Mouse (Mus musculus) hindbrain, embryonic 13.5 days (tissue): ENCODE data around the gene Gm44805. TPM values are rescaled to one million over a fixed set of nuclear protein-coding genes. Genes with fewer than 3 reads are reported as not detected.

Experiments
- ATAC-seq: fragments of 200-750 bp; cut with Nextera tagmentation; 2 replicates; pipeline ENCODE4 v1.8.0; 2017; ENCODE audit warnings: moderate TSS enrichment; ENCODE audit not compliant: low FRiP score
- H3K27ac ChIP-seq: fragments of 300-500 bp; sonication (generic); 2 replicates; pipeline ENCODE4 v1.5.1; 2015; ENCODE audit warnings: inconsistent platforms, mild to moderate bottlenecking, moderate library complexity
- H3K27me3 ChIP-seq: fragments of 300-500 bp; sonication (generic); 2 replicates; pipeline ENCODE4 v1.6.1; 2015; ENCODE audit warnings: mild to moderate bottlenecking, inconsistent platforms
- H3K36me3 ChIP-seq: fragments of 300-500 bp; sonication (generic); 2 replicates; pipeline ENCODE4 v1.6.1; 2015; ENCODE audit warnings: mild to moderate bottlenecking, inconsistent platforms
- H3K4me1 ChIP-seq: fragments of 300-500 bp; sonication (generic); replicated peaks from 2 replicates; pipeline ENCODE4 v1.6.1; 2015; ENCODE audit warnings: inconsistent platforms
- H3K4me2 ChIP-seq: fragments of 300-500 bp; sonication (generic); 2 replicates; pipeline ENCODE4 v1.6.1; 2015; ENCODE audit warnings: inconsistent platforms, mild to moderate bottlenecking, moderate library complexity
- H3K4me3 ChIP-seq: fragments of 300-500 bp; sonication (generic); 2 replicates; pipeline ENCODE4 v1.5.1; 2015; ENCODE audit warnings: mild to moderate bottlenecking, inconsistent platforms
- H3K9ac ChIP-seq: fragments of 300-500 bp; sonication (generic); 2 replicates; pipeline ENCODE4 v1.6.1; 2015; ENCODE audit warnings: mild to moderate bottlenecking, inconsistent platforms
- H3K9me3 ChIP-seq: fragments of 300-500 bp; sonication (generic); 2 replicates; pipeline ENCODE4 v1.6.1; 2016; ENCODE audit warnings: inconsistent platforms
- WGBS: fragments of 180-500 bp; shearing (Covaris S2); methylation state at CpG from one replicate; pipeline ENCODE4 v1.1.7; 2015; 5-methylcytosine and 5-hydroxymethylcytosine counted together
- polyA plus RNA-seq: library from polyadenylated mRNA; unstranded; fragments of >200 nt; fragmentation: Nextera tagmentation; extraction: Ambion mirVana; gene quantifications from 2 replicates; pipeline ENCODE4 v1.2.1, GENCODE M21; 2015

The Gm44805 gene
- polyA plus RNA-seq, 1 experiment from 2014 or later = not detected

DNA sequence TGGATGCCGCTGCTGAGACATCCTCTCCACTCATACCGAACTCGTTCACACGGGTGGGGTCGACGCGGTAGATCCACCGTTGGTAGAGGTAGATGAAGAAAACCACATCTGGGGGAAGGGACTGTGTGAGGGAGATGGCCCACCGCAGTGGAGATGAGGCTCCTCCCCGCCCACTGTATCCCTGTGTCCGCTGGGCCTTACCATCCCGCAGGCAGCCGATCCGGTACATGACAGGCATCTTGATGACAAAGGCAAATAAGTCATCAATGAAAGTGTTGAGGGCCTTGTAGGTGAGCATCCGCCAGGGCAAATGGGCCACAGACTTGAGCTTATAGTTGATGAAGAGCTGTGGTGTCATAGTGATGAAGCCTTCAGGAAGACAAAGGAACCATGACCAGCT lies 47.4 kb downstream of the Gm44805 start:
- no peak for ATAC-seq
- no peaks in the 10 kb centered on the region for H3K9me3 ChIP-seq
- peaks cover 71% of the 10 kb centered on the region for H3K36me3 ChIP-seq
- no peak overlapping the region for H3K27ac ChIP-seq
- H3K4me3 ChIP-seq = no peak overlapping the region
- H3K9ac ChIP-seq = no peak overlapping the region
- H3K27me3 ChIP-seq = no peaks in the 10 kb centered on the region
- no peak overlapping the region for H3K4me2 ChIP-seq
- peaks cover 4% of the 10 kb centered on the region for H3K4me1 ChIP-seq
- WGBS = 95% methylated on average over 15 of the region's 15 CpGs

DNA sequence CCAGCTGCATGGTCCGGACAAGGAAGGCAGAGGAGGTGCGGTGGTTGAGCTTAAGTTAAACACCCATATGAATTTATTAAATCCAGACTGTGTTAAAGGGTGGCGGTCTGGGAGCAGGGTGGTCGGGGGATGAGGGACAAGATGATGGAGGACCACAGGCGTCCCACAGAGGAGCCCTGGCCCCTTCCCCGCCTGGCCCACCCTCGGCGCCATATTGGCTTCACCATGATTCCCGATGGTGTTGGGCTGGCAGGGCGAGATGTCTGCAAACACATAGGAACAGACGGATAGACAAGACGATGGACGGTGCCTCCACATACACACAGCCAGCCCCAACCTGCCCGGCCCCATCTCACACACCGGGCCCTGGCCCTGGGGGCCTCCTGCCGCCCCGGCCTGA lies 48.0 kb downstream of the Gm44805 start:
- no peak for ATAC-seq
- H3K4me1 ChIP-seq = peaks cover 8% of the 10 kb centered on the region
- peaks cover 64% of the 10 kb centered on the region for H3K36me3 ChIP-seq
- 89% methylated on average over 17 of the region's 17 CpGs for WGBS
- no peak overlapping the region for H3K27ac ChIP-seq
- no peaks in the 10 kb centered on the region for H3K9me3 ChIP-seq
- no peak overlapping the region for H3K9ac ChIP-seq
- H3K4me3 ChIP-seq = no peak overlapping the region
- no peaks in the 10 kb centered on the region for H3K27me3 ChIP-seq
- H3K4me2 ChIP-seq = no peak overlapping the region

DNA sequence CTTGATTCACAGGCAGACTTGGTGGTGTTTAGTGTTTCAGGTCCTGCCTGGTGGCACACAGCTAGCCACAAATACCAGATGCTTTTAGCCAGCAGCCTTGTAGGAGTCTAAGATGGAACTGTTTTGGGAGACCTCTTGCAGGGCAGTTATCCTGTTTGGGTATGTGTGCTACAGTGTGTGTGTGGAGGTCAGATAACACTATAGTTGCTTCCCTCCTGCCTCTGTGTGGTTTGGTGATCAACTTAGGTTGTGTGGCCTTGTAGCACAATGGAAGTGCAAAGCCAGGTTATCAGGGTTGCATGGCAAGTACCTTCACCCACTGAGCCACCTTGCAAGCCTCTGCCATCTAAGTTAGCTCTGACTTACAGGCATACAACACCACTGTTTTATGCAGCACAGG lies 48.5 kb downstream of the Gm44805 start:
- peaks cover 10% of the 10 kb centered on the region for H3K4me1 ChIP-seq
- H3K4me3 ChIP-seq = no peak overlapping the region
- ATAC-seq = no peak
- no peak overlapping the region for H3K27ac ChIP-seq
- H3K9ac ChIP-seq = no peak overlapping the region
- H3K27me3 ChIP-seq = no peaks in the 10 kb centered on the region
- H3K4me2 ChIP-seq = no peak overlapping the region
- H3K9me3 ChIP-seq = no peaks in the 10 kb centered on the region
- H3K36me3 ChIP-seq = peaks cover 60% of the 10 kb centered on the region

DNA sequence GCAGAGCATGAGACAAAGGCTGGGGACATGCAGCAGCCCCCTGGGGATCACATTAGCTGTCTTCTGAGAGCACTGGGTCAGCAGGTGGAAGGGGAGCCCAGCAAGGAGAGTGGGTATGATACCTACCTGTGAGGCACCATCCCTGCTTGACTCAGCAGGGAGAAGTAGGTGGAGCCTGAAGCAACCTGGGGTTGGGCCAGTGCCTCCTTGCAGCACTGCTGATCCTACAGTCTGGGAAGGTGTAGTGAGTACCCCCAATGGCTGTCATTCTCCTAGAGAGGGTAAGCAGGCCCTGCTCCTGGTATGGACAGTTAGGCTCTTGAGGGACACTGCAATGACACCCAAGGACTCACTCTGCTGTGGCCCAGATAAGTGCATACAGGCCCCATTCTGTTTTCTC lies 48.9 kb downstream of the Gm44805 start:
- Histone ChIP-seq H3K4me2 (no peak overlapping the region), H3K4me3 (no peak overlapping the region), H3K27me3 (no peaks in the 10 kb centered on the region), H3K4me1 (peaks cover 10% of the 10 kb centered on the region), H3K27ac (no peak overlapping the region), H3K9me3 (no peaks in the 10 kb centered on the region), H3K36me3 (peaks cover 55% of the 10 kb centered on the region), H3K9ac (no peak overlapping the region)
- no peak for ATAC-seq

DNA sequence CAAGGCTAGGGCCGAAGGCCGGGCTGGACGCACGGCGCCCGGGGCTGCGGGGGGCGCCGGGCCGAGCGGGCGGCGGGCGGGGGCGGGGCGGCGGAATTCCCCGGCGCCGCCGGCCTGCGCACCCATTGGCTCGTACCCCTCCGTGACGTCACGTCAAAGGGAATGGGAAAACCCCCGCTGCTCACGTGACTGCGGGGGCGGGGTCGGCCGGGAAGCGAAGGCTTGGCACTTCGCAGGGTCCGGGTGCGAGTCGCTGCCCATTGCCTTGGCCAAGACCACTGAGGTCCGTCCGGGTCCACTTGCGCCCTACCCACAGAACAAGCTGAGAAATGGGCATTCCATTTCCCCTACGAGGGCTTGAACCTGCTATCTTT lies 51.9 kb downstream of the Gm44805 start, which contains the start of gene Relb:
TSS of gene Relb (minus strand) at position 78 of the 374 bp plus-strand sequence.
- H3K27me3 ChIP-seq = no peaks in the 10 kb centered on the region
- 1% methylated on average over 40 of the region's 41 CpGs for WGBS
- peaks cover 10% of the 10 kb centered on the region for H3K4me1 ChIP-seq

DNA sequence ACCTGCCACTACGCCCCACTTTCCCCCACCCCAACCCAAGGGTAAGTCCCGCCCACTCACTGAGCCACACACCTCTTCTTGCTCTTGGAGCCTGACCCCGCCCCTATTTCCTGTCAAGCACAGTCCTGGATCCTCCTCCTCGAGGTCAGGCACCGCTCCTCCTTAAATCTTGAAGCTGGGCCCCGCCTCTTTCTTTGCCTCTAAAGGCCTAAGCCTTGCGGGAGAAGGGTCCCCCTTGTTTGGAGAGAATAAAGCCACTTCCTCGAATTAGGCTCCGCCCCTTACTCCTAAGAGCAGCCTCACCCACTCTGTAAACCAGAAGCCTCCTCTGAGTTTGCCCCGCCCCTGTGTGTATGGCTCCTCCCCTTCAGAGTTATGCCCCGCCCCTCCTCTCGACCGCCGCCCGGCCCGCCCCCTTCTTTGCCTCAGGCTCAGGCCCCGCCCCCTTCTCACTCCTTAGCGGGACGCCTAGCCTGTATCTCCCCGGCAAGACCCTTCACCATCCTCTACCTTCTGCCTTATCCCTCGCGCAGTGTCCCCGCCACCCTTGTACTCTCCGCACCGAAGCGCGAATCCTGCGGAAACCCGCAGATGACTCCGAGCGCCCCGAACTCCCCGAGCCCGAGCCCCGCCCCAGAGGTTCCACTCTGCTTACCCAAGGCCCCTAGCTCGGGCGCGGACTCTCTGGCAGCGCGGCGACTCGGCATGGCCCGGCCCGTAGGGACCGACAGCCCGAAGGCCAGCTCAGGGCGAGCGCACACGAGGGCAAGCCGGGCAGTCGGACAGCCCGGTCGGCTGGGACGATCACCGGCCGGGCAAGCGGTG lies 52.5 kb downstream of the Gm44805 start:
- ATAC-seq = peak; percentile 88
- peaks cover 10% of the 10 kb centered on the region for H3K4me1 ChIP-seq
- H3K4me3 ChIP-seq = peak overlapping the region; percentile 76
- WGBS = under 1% methylated on average over 52 of the region's 57 CpGs
- H3K4me2 ChIP-seq = peak overlapping the region; percentile 89
- H3K27ac ChIP-seq = peak overlapping the region; percentile 77
- H3K36me3 ChIP-seq = peaks cover 20% of the 10 kb centered on the region
- no peaks in the 10 kb centered on the region for H3K9me3 ChIP-seq
- no peaks in the 10 kb centered on the region for H3K27me3 ChIP-seq
- H3K9ac ChIP-seq = peak overlapping the region; percentile 67

More for the DNA sequence above, 51.9 kb downstream of the Gm44805 start, which contains the start of gene Relb:
- Histone ChIP-seq H3K36me3 (peaks cover 26% of the 10 kb centered on the region), H3K27ac (peak within 1 kb of the TSS; percentile 77), H3K4me2 (peak within 1 kb of the TSS; percentile 89), H3K4me3 (peak within 1 kb of the TSS; percentile 76), H3K9ac (peak within 1 kb of the TSS; percentile 67), H3K9me3 (no peaks in the 10 kb centered on the region)
- ATAC-seq = peak; percentile 77

DNA sequence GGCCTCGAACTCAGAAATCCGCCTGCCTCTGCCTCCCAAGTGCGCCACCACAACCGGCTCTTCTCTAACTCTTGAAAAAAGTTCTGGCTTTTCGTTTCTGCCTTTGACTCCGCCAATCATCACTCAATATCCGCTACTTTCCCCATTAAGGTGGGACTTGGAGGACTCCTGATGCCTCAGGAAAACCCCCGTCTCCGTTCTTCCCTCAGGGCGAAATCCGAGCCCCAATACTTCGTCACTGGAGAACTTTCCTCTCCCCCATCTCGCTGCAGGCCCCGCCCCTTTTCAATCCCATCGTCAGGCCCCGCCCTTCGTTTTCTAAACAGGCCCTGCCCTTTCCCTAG lies 53.1 kb downstream of the Gm44805 start:
- ATAC-seq = peak; percentile 1; the same call in 1 of the 2 replicates
- no peak overlapping the region for H3K9ac ChIP-seq

DNA sequence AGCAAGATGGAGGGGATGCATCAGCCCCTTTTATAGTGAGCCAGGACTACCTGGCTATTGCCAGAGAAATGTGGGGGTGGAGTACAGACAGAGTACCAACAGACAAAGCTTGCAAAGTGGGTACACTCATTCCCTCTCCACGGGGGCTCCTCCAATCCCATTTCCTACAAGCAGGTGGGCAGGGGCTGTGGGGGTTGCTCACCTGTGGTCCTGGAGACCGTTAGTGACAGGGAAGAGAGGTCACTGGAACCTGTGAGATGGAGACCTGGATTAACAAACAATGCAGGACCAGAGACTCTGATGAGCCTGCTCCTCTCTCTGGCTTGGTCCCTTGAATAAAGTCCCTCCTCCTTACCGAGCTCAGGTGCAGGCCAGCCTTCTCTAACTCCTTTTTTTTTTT lies 53.5 kb downstream of the Gm44805 start:
- WGBS = 65% methylated on average over 3 of the region's 3 CpGs
- ATAC-seq = no peak
- H3K9ac ChIP-seq = no peak overlapping the region
- peak overlapping the region; percentile 76; the same call in 1 of the 2 replicates for H3K4me3 ChIP-seq
- H3K9me3 ChIP-seq = no peaks in the 10 kb centered on the region
- H3K36me3 ChIP-seq = peaks cover 10% of the 10 kb centered on the region
- H3K27ac ChIP-seq = no peak overlapping the region
- peaks cover 10% of the 10 kb centered on the region for H3K4me1 ChIP-seq
- H3K27me3 ChIP-seq = 0 out of 2 replicates have a peak, but pooled peaks cover 7% of the 10 kb centered on the region
- H3K4me2 ChIP-seq = peak overlapping the region; percentile 89

More for the DNA sequence above, 53.1 kb downstream of the Gm44805 start:
- WGBS = 17% methylated on average over 17 of the region's 17 CpGs
- H3K36me3 ChIP-seq = peaks cover 14% of the 10 kb centered on the region
- H3K4me2 ChIP-seq = peak overlapping the region; percentile 89
- H3K27me3 ChIP-seq = 0 out of 2 replicates have a peak, but pooled peaks cover 3% of the 10 kb centered on the region
- peak overlapping the region; percentile 76 for H3K4me3 ChIP-seq
- peak overlapping the region; percentile 77; the same call in 1 of the 2 replicates for H3K27ac ChIP-seq
- H3K4me1 ChIP-seq = peaks cover 10% of the 10 kb centered on the region
- H3K9me3 ChIP-seq = no peaks in the 10 kb centered on the region

DNA sequence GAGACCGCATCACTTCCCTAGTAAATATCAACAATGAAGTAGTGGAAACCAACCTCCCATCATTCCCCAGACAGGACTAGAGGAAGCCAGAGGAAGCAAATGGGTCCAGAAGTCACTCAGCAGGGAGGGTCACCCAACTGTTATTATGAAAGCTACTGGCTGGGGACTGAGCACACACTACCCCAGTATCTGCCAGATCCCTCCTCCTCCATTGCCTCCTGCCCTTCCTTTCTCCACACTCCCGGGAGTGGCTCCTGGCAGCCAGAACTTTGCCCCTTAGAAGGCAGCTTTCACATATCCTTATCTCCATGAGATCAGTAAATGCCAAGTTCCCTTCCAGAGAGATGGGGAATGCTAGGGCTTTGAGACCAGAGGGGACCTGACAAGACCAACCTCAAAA lies 57.8 kb downstream of the Gm44805 start:
- no peaks in the 10 kb centered on the region for H3K36me3 ChIP-seq
- peaks cover 14% of the 10 kb centered on the region; the same call in 1 of the 2 replicates for H3K27me3 ChIP-seq
- H3K9ac ChIP-seq = no peak overlapping the region
- H3K4me3 ChIP-seq = no peak overlapping the region
- peaks cover 11% of the 10 kb centered on the region for H3K4me1 ChIP-seq
- WGBS = 77% methylated on average over 2 of the region's 2 CpGs
- H3K4me2 ChIP-seq = no peak overlapping the region
- H3K27ac ChIP-seq = no peak overlapping the region
- no peak for ATAC-seq
- H3K9me3 ChIP-seq = no peaks in the 10 kb centered on the region

DNA sequence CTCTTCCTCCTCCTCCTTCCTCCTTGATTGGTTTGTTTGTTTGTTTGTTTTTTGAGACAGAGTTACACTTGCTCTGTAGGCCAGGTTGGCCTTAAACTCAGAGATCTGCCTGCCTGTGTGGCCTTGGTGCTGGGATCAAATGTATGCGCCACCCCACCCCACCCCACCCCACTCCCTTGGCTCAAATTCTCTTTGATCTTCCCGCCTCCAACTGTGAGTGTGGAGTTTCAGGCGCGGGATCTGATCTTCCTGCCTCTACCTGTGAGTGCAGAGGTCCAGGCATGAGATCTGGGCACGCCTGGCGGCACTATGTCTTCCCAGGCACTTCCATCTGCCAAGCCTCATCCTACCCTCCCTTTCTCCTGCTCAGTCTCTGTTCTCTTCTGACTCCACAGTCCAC lies 59.0 kb downstream of the Gm44805 start:
- Histone ChIP-seq H3K36me3 (no peaks in the 10 kb centered on the region), H3K9me3 (no peaks in the 10 kb centered on the region), H3K27me3 (peaks cover 14% of the 10 kb centered on the region; the same call in 1 of the 2 replicates), H3K9ac (no peak overlapping the region), H3K27ac (no peak overlapping the region), H3K4me1 (peaks cover 7% of the 10 kb centered on the region), H3K4me3 (no peak overlapping the region), H3K4me2 (no peak overlapping the region)
- 51% methylated on average over 6 of the region's 6 CpGs for WGBS
- no peak for ATAC-seq
